Mouse (Mus musculus): ENCODE results near the gene Apold1.

Apold1 gene

DNA sequence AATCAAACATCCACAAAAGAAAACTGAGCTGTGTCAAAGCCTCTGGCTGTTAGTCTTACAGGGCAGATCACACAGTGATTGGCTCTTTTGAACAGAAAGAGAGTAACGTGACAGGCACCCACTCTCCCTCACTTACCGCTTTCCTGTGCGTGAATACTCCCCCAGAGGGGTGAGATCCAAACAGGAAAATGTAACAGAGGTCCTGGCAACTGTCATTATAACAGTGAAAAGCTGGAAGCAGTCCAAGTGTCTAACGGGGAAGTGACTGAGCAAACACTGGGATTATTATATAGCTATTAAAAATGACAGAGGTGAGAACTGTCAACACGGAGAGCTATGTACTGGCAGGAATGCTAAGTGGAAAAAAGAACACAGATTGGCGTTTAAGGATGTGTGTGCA is 4.9 kb upstream of the Apold1 start:
- no peak for DNase-seq (ENCODE audit: low spot score)

- peak; percentile 92 for DNase-seq (ENCODE audit: low spot score)
Measured at GRCm38 (mm10) chr6:134983529-134984370, 2.2 kb downstream of the Apold1 start.

DNA sequence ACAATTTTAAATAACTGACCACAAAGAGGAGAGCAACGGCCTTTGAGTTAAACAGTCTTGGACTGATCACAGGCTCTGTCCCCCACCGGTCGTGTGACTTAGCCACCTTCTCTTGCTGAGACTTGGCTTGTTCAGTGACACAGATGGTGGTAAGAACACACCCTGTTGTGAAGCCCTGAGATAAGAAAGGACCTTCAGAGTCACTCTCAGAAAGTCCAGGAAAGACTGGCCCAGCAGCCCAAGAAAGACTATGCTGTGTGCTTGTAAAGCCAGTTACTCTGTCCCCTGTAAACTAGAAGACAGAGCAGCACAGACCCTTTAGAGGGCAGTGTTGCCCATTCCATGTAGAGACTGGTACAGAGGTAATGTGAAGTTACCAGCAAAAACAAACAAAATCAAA is 3.2 kb downstream of the Apold1 start:
- DNase-seq (ENCODE audit: low spot score): no peak

GRCm38 (mm10) chr6:134988377-134988776 is 6.9 kb downstream of the Apold1 start:
- no peak for DNase-seq (ENCODE audit: low spot score)

DNA sequence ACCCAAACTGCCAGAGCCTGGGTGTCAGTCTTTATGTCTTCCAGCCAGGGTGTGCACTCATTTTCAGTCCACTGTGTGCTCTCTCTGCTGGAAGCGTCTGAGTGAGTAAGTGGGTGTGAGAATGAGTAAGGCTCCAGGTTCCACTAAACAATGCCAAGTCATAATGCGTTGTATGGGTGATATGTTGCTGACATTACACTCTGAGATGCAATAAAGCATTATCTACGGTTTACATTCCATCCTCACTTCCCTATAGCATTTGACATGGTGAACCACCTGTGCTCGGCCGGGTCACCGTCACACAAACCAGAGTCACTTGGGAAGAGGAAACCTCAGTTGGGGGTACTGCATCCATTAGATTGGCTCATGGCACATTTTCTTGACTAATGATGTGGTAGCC is 9.2 kb downstream of the Apold1 start:
- no peak for DNase-seq (ENCODE audit: low spot score)

DNA sequence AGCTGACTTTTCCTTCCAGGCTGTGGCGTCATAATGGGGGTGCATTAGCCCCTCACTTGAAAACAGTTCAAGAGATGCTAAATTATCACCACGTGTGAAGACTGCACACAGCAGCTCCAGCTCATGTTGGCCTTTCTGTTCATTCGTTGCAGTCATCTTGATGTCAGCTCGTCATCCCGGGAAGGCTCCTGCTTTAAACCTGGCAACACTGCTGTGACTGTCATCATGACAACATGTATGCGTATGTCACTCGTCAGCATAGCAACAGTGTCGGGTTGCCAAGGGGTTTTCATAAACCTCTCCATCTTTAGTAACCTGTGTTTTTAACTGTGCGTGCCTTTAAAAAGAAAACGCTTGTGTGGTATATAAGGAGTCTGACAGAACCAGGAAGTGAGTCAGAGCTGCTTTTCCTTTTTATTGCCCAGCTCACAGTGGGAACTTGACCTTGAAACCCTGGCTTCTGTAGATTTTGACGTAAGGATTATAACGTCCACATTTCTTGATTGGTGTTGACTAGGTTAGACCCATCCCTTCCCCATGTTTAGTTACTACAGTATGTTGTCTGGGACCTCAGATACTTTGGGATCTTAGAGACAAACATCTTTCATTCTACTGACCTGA is 12.6 kb downstream of the Apold1 start:
- no peak for DNase-seq (ENCODE audit: low spot score)

- DNase-seq (ENCODE audit: low spot score): no peak
Measured at GRCm38 (mm10) chr6:134994985-134995384, 13.5 kb downstream of the Apold1 start.

DNA sequence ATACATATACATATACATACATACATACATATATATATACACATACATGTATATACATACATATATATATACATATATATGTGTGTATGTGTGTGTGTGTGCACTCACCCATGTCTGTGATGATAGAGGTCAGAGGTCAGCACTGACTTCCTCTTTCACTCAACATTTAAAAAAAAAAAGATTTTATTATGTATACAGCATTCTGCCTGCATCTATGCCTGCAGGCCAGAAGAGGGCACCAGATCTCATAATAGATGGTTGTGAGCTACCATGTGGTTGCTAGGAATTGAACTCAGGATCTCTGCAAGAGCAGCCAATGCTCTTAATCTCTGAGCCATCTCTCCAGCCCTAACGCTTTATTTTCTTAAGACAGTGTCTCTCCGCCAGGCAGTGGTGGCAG is 15.4 kb downstream of the Apold1 start:
- DNase-seq (ENCODE audit: low spot score): no peak

GRCm38 (mm10) chr6:134998076-134998475 is 16.6 kb downstream of the Apold1 start:
- DNase-seq (ENCODE audit: low spot score): no peak

DNA sequence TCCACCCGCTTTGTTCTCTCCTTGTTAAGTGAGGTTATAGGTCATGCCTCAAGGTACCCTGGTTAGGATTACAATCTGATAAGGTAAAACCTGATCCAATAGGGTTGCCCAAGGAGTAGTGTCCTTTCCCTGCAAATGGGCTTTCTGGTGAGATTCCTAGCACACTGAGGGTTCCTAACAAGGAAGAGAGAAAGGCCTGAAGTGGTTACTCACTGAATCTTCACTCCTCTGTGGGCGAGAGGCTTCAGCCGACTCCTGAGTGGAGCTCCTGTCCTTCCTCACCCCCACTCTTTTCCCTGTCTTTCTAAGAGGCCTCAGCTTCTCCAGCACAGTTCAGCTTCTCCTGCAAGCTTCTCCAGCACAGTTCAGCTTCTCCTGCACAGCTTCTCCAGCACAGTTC is 17.3 kb downstream of the Apold1 start:
- DNase-seq (ENCODE audit: low spot score): no peak

DNA sequence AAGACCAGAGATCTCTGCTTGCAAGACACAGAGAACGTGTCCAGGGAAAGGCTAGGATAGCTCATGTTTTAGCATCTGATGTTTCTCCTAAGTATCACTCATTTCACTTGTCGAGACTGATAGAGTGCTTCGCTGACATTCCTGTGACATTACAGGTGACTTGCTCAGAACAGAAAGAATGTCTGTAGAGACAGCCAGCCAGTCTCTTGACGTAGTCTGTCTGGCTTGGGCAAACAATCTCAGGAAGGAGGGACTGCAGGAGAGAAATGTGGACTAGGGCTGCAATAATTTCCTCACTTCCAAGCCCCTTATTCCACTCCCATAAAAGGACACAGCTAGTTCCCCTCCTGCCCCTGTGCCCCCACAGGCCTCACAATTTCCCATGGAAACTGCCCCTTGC is 18.8 kb downstream of the Apold1 start:
- no peak for DNase-seq (ENCODE audit: low spot score)

DNA sequence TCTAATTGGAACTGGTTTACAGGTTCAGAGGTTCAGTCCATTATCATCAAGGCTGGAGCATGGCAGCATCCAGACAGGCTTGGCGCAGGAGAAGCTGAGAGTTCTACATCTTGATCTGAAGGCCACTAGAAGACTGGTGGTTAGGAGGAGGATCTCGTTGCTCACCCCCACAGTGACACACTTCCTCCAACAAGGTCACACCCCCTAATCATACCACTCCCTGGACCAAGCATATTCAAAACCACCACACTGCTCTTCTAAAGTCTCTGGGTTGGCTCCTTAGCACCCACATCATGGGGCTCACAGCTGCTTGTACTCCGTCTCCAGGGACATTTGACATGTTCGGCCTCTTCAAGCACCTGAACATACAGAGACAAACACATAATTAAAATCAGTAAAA is 20.5 kb downstream of the Apold1 start:
- no peak for DNase-seq (ENCODE audit: low spot score)

- DNase-seq (ENCODE audit: low spot score): no peak
Measured at GRCm38 (mm10) chr6:135006372-135006771, 24.9 kb downstream of the Apold1 start.

- peak; percentile 94 for DNase-seq (ENCODE audit: low spot score)
Measured at GRCm38 (mm10) chr6:135011048-135011733, 29.7 kb downstream of the Apold1 start, which contains the start of gene Ddx47. Ddx47 (plus strand) TSS chr6:135011612.

DNA sequence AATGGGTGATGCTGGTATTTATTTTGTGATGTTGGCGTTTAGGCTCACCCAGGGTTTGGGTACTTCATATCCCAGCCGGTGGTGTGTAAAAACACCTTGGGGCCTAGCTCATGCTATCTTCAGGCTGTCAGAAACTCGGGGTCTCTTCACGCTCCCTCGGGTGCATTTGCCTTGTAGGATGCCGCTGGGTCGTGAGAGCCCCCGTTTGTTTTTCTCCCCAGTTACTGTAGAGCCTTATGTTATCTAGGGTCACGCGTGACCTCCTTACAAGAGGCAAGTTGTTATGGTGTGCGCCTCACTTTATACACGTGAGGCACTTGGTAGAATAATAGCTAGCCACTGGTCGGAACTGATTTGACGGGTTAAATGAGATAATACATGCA is 30.2 kb downstream of the Apold1 start:
- DNase-seq (ENCODE audit: low spot score): no peak

DNA sequence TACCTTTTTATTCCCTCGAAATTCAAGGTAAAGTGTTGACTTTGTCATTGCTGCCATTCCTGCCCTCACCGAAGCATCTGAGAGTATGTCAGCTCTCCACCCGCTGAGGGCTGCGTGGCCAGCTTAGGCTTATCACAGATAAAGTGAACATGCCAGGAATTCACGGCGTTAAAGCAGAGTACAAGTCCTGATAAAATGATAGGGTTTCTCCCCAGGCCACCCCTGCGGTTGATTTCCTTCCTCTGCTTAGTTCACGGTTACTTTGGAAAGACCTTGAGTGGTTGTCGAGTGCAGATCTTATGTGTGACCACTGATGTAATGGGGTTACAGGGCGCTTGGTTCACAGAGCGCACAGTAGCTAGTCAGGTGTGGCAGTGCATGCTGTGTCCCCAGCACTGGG is 35.7 kb downstream of the Apold1 start:
- DNase-seq (ENCODE audit: low spot score): no peak

- no peak for DNase-seq (ENCODE audit: low spot score)
Measured at GRCm38 (mm10) chr6:135019564-135019963, 38.0 kb downstream of the Apold1 start.

DNA sequence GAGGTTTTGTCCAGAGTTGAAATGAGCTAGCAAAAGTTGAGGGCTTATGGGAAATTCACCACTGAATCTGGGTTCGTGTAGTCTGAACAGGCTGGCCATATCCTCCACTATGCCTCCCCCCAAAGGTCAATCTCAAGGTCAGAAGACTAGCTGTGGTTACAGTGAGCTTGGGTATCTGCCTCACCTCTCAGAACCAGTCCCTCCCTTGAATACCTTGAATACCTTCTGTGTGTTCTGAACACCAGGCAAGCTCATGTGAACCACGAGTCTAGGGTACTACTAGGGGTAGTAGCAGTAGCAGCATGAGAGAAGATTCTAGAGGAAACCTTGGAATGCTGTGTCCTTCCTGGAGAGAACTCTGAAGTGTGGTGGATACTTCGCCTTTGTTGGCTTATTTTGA is 40.1 kb downstream of the Apold1 start:
- no peak for DNase-seq (ENCODE audit: low spot score)

DNA sequence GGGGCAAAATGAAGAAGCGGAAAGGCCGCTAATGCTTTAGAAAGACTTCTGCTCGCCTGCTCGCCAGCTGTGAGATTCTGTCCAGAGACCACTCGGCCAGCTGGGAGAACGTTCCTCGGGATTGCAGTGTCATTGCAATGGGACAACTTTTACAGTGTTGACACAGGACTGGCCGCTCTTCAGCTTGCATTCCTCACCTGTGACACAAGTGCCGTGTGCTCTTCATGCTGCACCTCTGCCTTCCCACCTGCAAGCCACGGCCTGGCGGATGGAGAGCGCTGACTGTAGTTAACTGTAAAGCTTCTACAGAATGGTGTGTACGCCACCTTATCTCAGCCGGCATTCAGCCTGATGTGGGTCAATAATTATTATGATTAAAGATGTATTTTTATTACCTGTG is 41.9 kb downstream of the Apold1 start:
- DNase-seq (ENCODE audit: low spot score): peak; percentile 35

DNA sequence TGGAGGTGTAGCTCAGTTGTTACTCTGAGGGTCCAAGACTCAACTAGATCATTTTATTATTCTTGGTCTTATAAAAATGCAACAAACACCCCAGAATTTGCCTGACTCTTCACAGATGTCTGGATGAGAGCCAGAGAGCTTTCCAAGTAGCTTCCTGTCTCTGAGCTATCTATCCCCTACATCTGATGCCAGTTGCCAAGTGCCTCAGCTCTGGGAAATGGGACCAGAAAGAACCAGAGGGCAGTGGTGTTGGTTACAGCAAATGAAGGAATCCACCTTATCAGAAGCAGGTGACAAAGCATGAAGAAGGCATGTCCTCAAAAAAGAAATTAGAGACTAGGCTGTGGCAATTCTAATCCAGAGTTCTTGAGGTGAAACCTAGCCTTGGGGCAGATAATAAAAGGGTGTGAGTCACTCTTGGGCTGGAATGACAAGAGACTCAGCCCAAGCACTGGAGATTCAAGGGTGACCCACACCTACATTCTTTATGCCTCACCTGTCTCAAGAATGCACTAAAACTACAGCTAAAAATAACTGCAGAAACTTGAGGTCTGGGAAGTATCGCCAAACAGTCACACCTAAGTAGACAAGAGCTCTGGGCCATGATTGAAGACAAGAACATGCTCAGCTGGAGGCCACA is 43.4 kb downstream of the Apold1 start:
- no peak for DNase-seq (ENCODE audit: low spot score)

GRCm38 (mm10) chr6:135026232-135026631 is 44.7 kb downstream of the Apold1 start:
- no peak for DNase-seq (ENCODE audit: low spot score)

- DNase-seq (ENCODE audit: low spot score): peak; percentile 55
Measured at GRCm38 (mm10) chr6:135026755-135027154, 45.2 kb downstream of the Apold1 start.

DNA sequence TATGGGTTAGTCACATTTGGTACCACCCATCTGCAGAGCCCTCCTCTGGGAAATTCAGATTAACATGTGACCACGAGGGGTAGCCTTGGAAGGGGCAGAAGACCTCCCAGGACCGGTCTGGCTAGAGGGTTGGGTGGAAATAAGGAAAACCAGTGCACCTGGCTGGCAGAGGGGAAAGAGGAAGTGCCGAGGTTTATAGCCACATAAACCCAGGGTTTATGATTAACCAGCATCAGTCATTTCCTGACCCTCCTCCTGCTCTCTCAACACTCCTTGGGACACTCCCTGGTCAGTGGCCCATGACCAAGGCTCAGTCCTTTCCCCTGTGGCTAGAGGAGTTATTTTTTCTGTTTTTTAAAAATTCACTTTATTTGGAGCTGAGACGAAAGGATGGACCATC is 47.7 kb downstream of the Apold1 start:
- peak; percentile 57 for DNase-seq (ENCODE audit: low spot score)

All from urinary bladder, postnatal 14 days (tissue).